Mouse (Mus musculus) heart, embryonic 16.5 days (tissue): ENCODE measurements around the gene Ppih. TPM values are rescaled to one million over a fixed set of nuclear protein-coding genes. Genes with fewer than 3 reads are reported as not detected.

Experiments
- ATAC-seq: fragments of 200-750 bp; cut with Nextera tagmentation; replicated peaks from 2 replicates; pipeline ENCODE4 v1.8.0; 2017; ENCODE audit warnings: moderate number of reproducible peaks; ENCODE audit not compliant: insufficient read depth, low FRiP score; ENCODE audit errors: extremely low read depth
- H3K27ac ChIP-seq: fragments of 300-500 bp; sonication (generic); 2 replicates; pipeline ENCODE4 v1.5.1; 2014; ENCODE audit warnings: mild to moderate bottlenecking, low read length, control low read depth, moderate library complexity
- H3K27me3 ChIP-seq: fragments of 300-500 bp; sonication (generic); 2 replicates; pipeline ENCODE4 v1.6.1; 2014; ENCODE audit warnings: low read length, mixed read lengths; ENCODE audit not compliant: control insufficient read depth, insufficient read depth
- H3K36me3 ChIP-seq: fragments of 300-500 bp; sonication (generic); 2 replicates; pipeline ENCODE4 v1.6.1; 2014; ENCODE audit not compliant: control insufficient read depth, insufficient read depth
- H3K4me1 ChIP-seq: fragments of 300-500 bp; sonication (generic); 2 replicates; pipeline ENCODE4 v1.6.1; 2014; ENCODE audit warnings: low read length, mixed read lengths; ENCODE audit not compliant: control insufficient read depth, insufficient read depth
- H3K4me2 ChIP-seq: fragments of 300-500 bp; sonication (generic); 2 replicates; pipeline ENCODE4 v1.6.1; 2014; ENCODE audit warnings: low read depth, mild to moderate bottlenecking, control low read depth, low read length
- H3K4me3 ChIP-seq: fragments of 300-500 bp; sonication (generic); 2 replicates; pipeline ENCODE4 v1.5.1; 2014; ENCODE audit warnings: mild to moderate bottlenecking, control low read depth, low read length
- H3K9ac ChIP-seq: fragments of 300-500 bp; sonication (generic); 2 replicates; pipeline ENCODE4 v1.6.1; 2014; ENCODE audit warnings: low read length, control low read depth
- H3K9me3 ChIP-seq: fragments of 300-500 bp; sonication (generic); replicated peaks from 2 replicates; pipeline ENCODE4 v1.6.1; 2016; ENCODE audit warnings: low read length; ENCODE audit not compliant: control insufficient read depth
- WGBS: fragments of 180-500 bp; shearing (Covaris S2); extraction: QIAGEN DNeasy Blood & Tissue Kit; methylation state at CpG from one replicate; pipeline ENCODE4 v1.1.7; 2014; 5-methylcytosine and 5-hydroxymethylcytosine counted together
- polyA plus RNA-seq: library from polyadenylated mRNA; unstranded; fragments of >200 nt; fragmentation: Nextera tagmentation; extraction: Ambion mirVana; gene quantifications from 2 replicates; pipeline ENCODE4 v1.2.1, GENCODE M21; 2015

The Ppih gene
- polyA plus RNA-seq, 1 experiment from 2014 or later = 36.7 TPM

GRCm38 (mm10) chr4:119275226-119275625, 45.1 kb downstream of the Ppih start:
- H3K27me3 ChIP-seq = no peaks in the 10 kb centered on the region
- 65% methylated on average over 2 of the region's 2 CpGs for WGBS
- peaks cover 3% of the 10 kb centered on the region; the same call in 1 of the 2 replicates for H3K4me1 ChIP-seq
- peak; percentile 72; the same call in 1 of the 2 replicates for ATAC-seq
- H3K4me3 ChIP-seq = no peak overlapping the region
- no peak overlapping the region for H3K9ac ChIP-seq
- no peak overlapping the region for H3K4me2 ChIP-seq
- H3K36me3 ChIP-seq = peaks cover 59% of the 10 kb centered on the region
- peak overlapping the region; percentile 69 for H3K27ac ChIP-seq
- no peaks in the 10 kb centered on the region for H3K9me3 ChIP-seq

DNA sequence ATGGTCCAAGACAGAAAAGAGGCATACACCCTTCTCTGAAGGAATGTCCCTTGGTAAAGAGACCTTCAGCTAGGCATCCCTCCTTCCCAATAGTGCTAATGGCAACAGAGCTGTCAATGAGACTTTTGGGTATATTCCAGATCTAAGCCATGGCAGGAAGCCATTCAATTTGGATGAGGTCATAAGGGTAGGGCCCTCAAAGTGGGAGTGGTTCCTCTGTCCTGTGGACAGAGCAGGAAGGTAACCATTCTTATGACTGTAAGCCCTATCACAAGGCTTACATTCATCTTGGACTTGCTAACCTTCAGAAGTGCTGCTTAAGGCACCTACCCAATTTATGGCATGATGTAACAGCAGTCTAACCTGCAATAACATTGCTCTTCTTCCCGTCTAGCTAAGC, 45.7 kb downstream of the Ppih start:
- peaks cover 3% of the 10 kb centered on the region; the same call in 1 of the 2 replicates for H3K4me1 ChIP-seq
- H3K4me3 ChIP-seq = no peak overlapping the region
- H3K9me3 ChIP-seq = no peaks in the 10 kb centered on the region
- WGBS = 69% methylated on average over 1 of the region's 1 CpGs
- H3K36me3 ChIP-seq = peaks cover 56% of the 10 kb centered on the region
- peak overlapping the region; percentile 69 for H3K27ac ChIP-seq
- H3K9ac ChIP-seq = no peak overlapping the region
- no peaks in the 10 kb centered on the region for H3K27me3 ChIP-seq
- 0 out of 2 replicates have a peak, but pooled peaks have one; percentile 55 for ATAC-seq
- no peak overlapping the region for H3K4me2 ChIP-seq

DNA sequence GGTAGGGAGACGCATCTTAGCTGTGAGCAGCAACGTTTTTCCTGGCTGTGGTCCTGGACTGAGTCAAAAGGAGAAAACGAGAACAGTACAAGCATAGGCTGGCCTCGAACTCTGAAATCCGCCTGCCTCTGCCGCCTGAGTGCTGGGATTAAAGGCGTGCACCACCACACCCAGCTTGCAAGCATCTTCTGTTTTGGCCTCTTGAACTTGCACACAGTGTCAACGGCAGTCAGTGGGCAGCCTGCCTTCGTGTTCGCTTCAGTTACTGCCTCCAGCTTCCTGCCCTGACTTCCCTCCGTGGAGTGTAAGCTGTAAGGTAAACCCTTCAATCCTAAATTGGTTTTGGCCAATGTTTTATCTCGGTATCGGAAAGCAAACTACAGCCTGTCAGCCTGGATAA, 53.7 kb downstream of the Ppih start:
- Histone ChIP-seq H3K36me3 (peaks cover 11% of the 10 kb centered on the region; the same call in 1 of the 2 replicates), H3K9me3 (no peaks in the 10 kb centered on the region), H3K4me3 (no peak overlapping the region), H3K27me3 (no peaks in the 10 kb centered on the region), H3K9ac (no peak overlapping the region), H3K4me1 (no peaks in the 10 kb centered on the region), H3K27ac (no peak overlapping the region), H3K4me2 (no peak overlapping the region)
- ATAC-seq = no peak
- 71% methylated on average over 13 of the region's 13 CpGs for WGBS

- Histone ChIP-seq H3K27me3 (no peaks in the 10 kb centered on the region), H3K36me3 (no peaks in the 10 kb centered on the region), H3K4me3 (no peak overlapping the region), H3K9ac (no peak overlapping the region), H3K9me3 (no peaks in the 10 kb centered on the region), H3K4me1 (no peaks in the 10 kb centered on the region), H3K27ac (no peak overlapping the region), H3K4me2 (no peak overlapping the region)
- WGBS = 44% methylated on average over 3 of the region's 3 CpGs
- no peak for ATAC-seq
These were observed 56.9 kb downstream of the Ppih start for GRCm38 (mm10) chr4:119263459-119263858.

GRCm38 (mm10) chr4:119262483-119262882, 57.9 kb downstream of the Ppih start:
- no peaks in the 10 kb centered on the region for H3K36me3 ChIP-seq
- H3K27ac ChIP-seq = no peak overlapping the region

GRCm38 (mm10) chr4:119261087-119261713, 59.1 kb downstream of the Ppih start:
- 37% methylated on average over 7 of the region's 7 CpGs for WGBS
- ATAC-seq = 0 out of 2 replicates have a peak, but pooled peaks have one; percentile 25
- H3K27ac ChIP-seq = peak overlapping the region; percentile 49

More at GRCm38 (mm10) chr4:119262483-119262882, 57.9 kb downstream of the Ppih start:
- H3K27me3 ChIP-seq = no peaks in the 10 kb centered on the region
- no peak overlapping the region for H3K9ac ChIP-seq
- no peak for ATAC-seq
- H3K4me3 ChIP-seq = no peak overlapping the region
- H3K9me3 ChIP-seq = no peaks in the 10 kb centered on the region
- 87% methylated on average over 5 of the region's 5 CpGs for WGBS
- no peaks in the 10 kb centered on the region for H3K4me1 ChIP-seq
- no peak overlapping the region for H3K4me2 ChIP-seq

DNA sequence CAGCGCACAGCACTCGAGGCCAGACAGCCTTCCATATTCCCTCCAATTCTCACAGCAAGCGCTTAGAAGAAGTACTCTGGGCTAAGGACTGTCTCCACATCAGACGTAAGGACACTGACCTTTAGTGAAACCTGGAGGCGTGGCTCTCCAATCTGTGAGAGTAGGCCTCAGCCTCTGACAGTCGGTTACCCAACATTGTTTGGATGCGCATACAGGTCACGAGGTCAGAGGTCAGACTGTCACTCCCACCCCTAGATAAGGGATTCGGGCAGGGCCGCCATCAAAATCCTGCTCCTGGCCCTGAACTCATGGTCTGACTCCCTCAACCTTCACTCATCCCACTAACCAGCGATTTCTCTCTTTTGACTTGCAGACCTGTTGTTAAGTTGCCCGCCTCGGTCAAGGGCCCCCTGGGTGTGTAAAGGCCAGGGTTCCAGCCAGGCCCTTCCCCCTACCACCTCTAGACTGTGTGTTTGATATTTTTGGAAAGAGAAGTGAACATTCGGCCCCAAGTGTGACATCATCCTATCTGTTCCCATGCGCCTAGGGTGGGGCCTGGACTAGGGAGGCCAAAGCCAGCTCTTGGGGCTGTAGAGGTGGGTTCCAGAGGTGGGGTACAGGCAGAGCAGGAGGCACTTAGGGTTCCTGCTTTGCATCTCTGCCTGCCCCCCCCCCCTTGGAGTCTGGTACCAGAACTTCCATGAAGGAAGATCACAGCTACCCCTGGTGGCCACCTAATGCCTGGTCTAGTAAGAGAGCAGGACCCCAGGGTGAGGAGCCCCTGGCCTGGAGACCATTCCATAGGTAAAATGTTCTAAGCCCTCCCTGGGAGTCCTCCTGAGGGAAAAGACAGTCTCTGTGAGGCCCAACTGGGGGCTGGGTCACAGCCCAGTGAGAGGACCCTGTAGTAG, 60.7 kb downstream of the Ppih start:
- 72% methylated on average over 15 of the region's 15 CpGs for WGBS
- ATAC-seq = no peak; the same call in 1 of the 2 replicates
- Histone ChIP-seq H3K4me2 (no peak overlapping the region), H3K4me3 (no peak overlapping the region), H3K27ac (no peak overlapping the region), H3K36me3 (no peaks in the 10 kb centered on the region), H3K9me3 (no peaks in the 10 kb centered on the region), H3K9ac (no peak overlapping the region), H3K4me1 (no peaks in the 10 kb centered on the region), H3K27me3 (no peaks in the 10 kb centered on the region)

More at GRCm38 (mm10) chr4:119261087-119261713, 59.1 kb downstream of the Ppih start:
- Histone ChIP-seq H3K27me3 (no peaks in the 10 kb centered on the region), H3K36me3 (no peaks in the 10 kb centered on the region), H3K9ac (no peak overlapping the region), H3K4me3 (no peak overlapping the region), H3K4me1 (no peaks in the 10 kb centered on the region), H3K9me3 (no peaks in the 10 kb centered on the region), H3K4me2 (no peak overlapping the region)

- no peak overlapping the region for H3K27ac ChIP-seq
- ATAC-seq = no peak
- no peak overlapping the region for H3K4me2 ChIP-seq
- no peaks in the 10 kb centered on the region for H3K36me3 ChIP-seq
- peaks cover 4% of the 10 kb centered on the region for H3K4me1 ChIP-seq
- no peaks in the 10 kb centered on the region for H3K27me3 ChIP-seq
- H3K4me3 ChIP-seq = no peak overlapping the region
- H3K9ac ChIP-seq = no peak overlapping the region
- WGBS = 70% methylated on average over 6 of the region's 6 CpGs
- no peaks in the 10 kb centered on the region for H3K9me3 ChIP-seq
These were observed 63.3 kb downstream of the Ppih start for GRCm38 (mm10) chr4:119257083-119257482.

DNA sequence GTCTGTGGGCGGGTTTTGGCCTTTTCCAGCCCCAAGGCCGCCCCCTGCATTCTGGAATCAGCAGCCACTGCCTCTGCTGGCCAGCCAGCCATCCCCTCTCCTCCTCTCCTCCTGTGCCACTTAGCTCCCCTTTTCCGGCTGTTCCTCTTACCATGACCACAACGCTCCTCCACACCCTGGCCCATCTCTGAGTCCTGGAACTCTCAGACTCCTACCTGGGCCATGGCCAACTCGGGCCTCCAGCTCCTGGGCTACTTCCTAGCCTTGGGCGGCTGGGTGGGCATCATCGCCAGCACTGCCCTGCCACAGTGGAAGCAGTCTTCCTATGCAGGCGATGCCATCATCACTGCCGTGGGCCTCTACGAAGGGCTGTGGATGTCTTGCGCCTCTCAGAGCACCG, 65.0 kb downstream of the Ppih start, which contains the start of gene Cldn19:
Cldn19 (plus strand) TSS at position 64 of the 400 bp plus-strand sequence.
- no peaks in the 10 kb centered on the region for H3K9me3 ChIP-seq
- H3K4me3 ChIP-seq = no peak within 1 kb of the TSS
- H3K36me3 ChIP-seq = no peaks in the 10 kb centered on the region
- H3K27me3 ChIP-seq = no peaks in the 10 kb centered on the region
- H3K4me1 ChIP-seq = peaks cover 4% of the 10 kb centered on the region
- no peak within 1 kb of the TSS for H3K27ac ChIP-seq
- H3K4me2 ChIP-seq = no peak within 1 kb of the TSS
- WGBS = 84% methylated on average over 12 of the region's 12 CpGs
- ATAC-seq = no peak
- H3K9ac ChIP-seq = 0 out of 2 replicates have a peak within 1 kb of the TSS, but pooled peaks have one; percentile 0
